Mouse (Mus musculus) lung, embryonic 15.5 days (tissue): ENCODE results near the gene P2ry4. TPM values are rescaled to one million over a fixed set of nuclear protein-coding genes. Genes with fewer than 3 reads are reported as not detected.
A peak's percentile ranks its signal among the peaks of the same experiment; 100 is the strongest.

Source experiments
- ATAC-seq: fragments of 200-750 bp; cut with Nextera tagmentation; 2 replicates; pipeline ENCODE4 v1.8.0; 2017; ENCODE audit warnings: moderate number of reproducible peaks, borderline replicate concordance; ENCODE audit not compliant: low FRiP score, low TSS enrichment; ENCODE audit errors: extremely low read depth
- H3K27ac ChIP-seq: fragments of 300-500 bp; sonication (generic); 2 replicates; pipeline ENCODE4 v1.5.1; 2015; ENCODE audit warnings: moderate library complexity, mild to moderate bottlenecking, inconsistent platforms
- H3K27me3 ChIP-seq: fragments of 300-500 bp; sonication (generic); 2 replicates; pipeline ENCODE4 v1.6.1; 2015; ENCODE audit warnings: inconsistent platforms
- H3K36me3 ChIP-seq: fragments of 300-500 bp; sonication (generic); 2 replicates; pipeline ENCODE4 v1.6.1; 2015; ENCODE audit warnings: inconsistent platforms
- H3K4me1 ChIP-seq: fragments of 300-500 bp; sonication (generic); 2 replicates; pipeline ENCODE4 v1.6.1; 2015; ENCODE audit warnings: inconsistent platforms
- H3K4me2 ChIP-seq: fragments of 300-500 bp; sonication (generic); 2 replicates; pipeline ENCODE4 v1.6.1; 2015; ENCODE audit warnings: inconsistent platforms, mild to moderate bottlenecking, moderate library complexity
- H3K4me3 ChIP-seq: fragments of 300-500 bp; sonication (generic); 2 replicates; pipeline ENCODE4 v1.5.1; 2015; ENCODE audit warnings: mild to moderate bottlenecking, inconsistent platforms
- H3K9ac ChIP-seq: fragments of 300-500 bp; sonication (generic); 2 replicates; pipeline ENCODE4 v1.6.1; 2015; ENCODE audit warnings: inconsistent platforms
- H3K9me3 ChIP-seq: fragments of 300-500 bp; sonication (generic); 2 replicates; pipeline ENCODE4 v1.6.1; 2016; ENCODE audit warnings: inconsistent platforms
- WGBS: fragments of 180-500 bp; shearing (Covaris S2); methylation state at CpG from one replicate; pipeline ENCODE4 v1.1.7; 2015; 5-methylcytosine and 5-hydroxymethylcytosine counted together
- polyA plus RNA-seq: library from polyadenylated mRNA; unstranded; fragments of >200 nt; fragmentation: Nextera tagmentation; extraction: Ambion mirVana; gene quantifications from 2 replicates; pipeline ENCODE4 v1.2.1, GENCODE M21; 2015

P2ry4 gene
- not detected in 2 replicates for polyA plus RNA-seq

DNA sequence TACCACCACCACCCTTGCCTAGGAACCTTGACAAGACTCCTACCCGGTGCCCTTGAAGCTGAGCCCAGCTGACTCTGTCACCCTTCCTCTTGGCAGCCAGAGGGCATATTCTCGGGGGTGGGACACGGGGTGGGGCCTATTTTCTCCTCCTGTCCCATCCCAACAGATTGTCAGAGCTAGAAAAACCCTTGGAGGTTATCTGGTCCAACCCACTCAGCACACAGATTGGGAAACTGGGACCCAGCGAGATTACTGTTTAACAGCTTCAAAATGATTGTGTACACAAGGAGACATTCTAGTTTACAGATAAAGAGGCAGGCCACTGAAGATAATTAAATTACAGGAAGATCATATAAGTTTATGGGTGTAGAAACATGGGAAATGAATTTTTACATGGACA lies at the start of gene P2ry4:
Gene P2ry4, minus strand, starts transcription at position 79 of the 400 bp plus-strand sequence.
- Histone ChIP-seq H3K27me3 (peaks cover 8% of the 10 kb centered on the region), H3K27ac (no peak within 1 kb of the TSS), H3K4me2 (no peak within 1 kb of the TSS), H3K4me1 (no peaks in the 10 kb centered on the region), H3K9ac (no peak within 1 kb of the TSS), H3K9me3 (no peaks in the 10 kb centered on the region), H3K36me3 (no peaks in the 10 kb centered on the region), H3K4me3 (no peak within 1 kb of the TSS)
- ATAC-seq, result no peak
- 47% methylated on average over 4 of the region's 4 CpGs for WGBS

DNA sequence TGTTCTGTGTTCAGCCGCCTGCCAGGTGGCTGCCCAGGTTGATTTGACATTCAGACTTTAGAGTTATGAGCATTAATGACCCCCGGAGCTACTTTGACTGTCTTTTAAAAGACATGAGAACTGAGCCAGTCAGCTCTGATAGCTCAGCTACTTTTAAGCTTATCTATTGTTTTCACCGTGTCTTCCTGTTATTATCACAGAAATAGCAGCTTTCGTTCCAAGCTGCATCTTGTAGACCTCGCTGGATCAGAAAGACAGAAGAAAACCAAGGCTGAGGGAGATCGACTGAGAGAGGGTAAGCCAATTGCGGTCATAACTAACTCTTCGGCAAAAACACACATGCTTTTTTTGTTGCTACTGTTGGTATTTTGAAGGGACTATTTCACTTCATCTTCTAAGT lies 43.8 kb upstream of the P2ry4 start:
- Histone ChIP-seq H3K9me3 (no peaks in the 10 kb centered on the region), H3K36me3 (peaks cover 2% of the 10 kb centered on the region; the same call in 1 of the 2 replicates), H3K27me3 (no peaks in the 10 kb centered on the region; the same call in 1 of the 2 replicates), H3K4me3 (no peak overlapping the region), H3K4me2 (no peak overlapping the region), H3K9ac (no peak overlapping the region), H3K4me1 (no peaks in the 10 kb centered on the region), H3K27ac (no peak overlapping the region)
- no peak for ATAC-seq
- 86% methylated on average over 8 of the region's 8 CpGs for WGBS

- 79% methylated on average over 2 of the region's 2 CpGs for WGBS
- Histone ChIP-seq H3K4me3 (no peak overlapping the region), H3K9ac (no peak overlapping the region), H3K9me3 (no peaks in the 10 kb centered on the region), H3K4me2 (no peak overlapping the region), H3K27ac (no peak overlapping the region), H3K4me1 (no peaks in the 10 kb centered on the region), H3K27me3 (no peaks in the 10 kb centered on the region), H3K36me3 (no peaks in the 10 kb centered on the region)
- ATAC-seq, result no peak
Observed at GRCm38 (mm10) chrX:100629076-100629475, 34.4 kb upstream of the P2ry4 start.

- H3K27ac ChIP-seq, result peak within 1 kb of the TSS; percentile 79
- no peaks in the 10 kb centered on the region for H3K9me3 ChIP-seq
- 19% methylated on average over 62 of the region's 62 CpGs for WGBS
- H3K9ac ChIP-seq, result peak within 1 kb of the TSS; percentile 62
- no peaks in the 10 kb centered on the region for H3K36me3 ChIP-seq
- H3K4me2 ChIP-seq, result peak within 1 kb of the TSS; percentile 63
- peak within 1 kb of the TSS; percentile 63 for H3K4me3 ChIP-seq
- H3K4me1 ChIP-seq, result no peaks in the 10 kb centered on the region
- peak; percentile 100 for ATAC-seq
- H3K27me3 ChIP-seq, result no peaks in the 10 kb centered on the region
Observed at GRCm38 (mm10) chrX:100625802-100626793, 31.4 kb upstream of the P2ry4 start, which contains the start of gene Pdzd11. TSS of gene Pdzd11 (minus strand) at chrX:100626568.

DNA sequence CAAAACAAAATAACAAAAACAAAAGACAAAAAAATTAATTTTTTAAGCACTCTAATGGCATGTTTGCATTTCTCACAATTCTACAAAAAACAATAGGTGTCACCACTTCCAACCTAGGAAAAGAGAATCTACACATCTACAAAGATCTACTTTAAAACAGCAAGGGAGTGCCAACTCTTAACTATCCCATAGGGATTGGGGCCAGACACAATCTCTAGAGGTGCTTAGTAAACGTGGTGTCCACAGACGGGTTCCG lies 30.8 kb upstream of the P2ry4 start, which contains the start of gene Kif4:
Gene Kif4, plus strand, starts transcription at position 192 of the 256 bp plus-strand sequence.
- H3K9me3 ChIP-seq, result no peaks in the 10 kb centered on the region
- H3K4me3 ChIP-seq, result peak within 1 kb of the TSS; percentile 63
- H3K4me2 ChIP-seq, result peak within 1 kb of the TSS; percentile 63
- no peak for ATAC-seq
- no peaks in the 10 kb centered on the region for H3K36me3 ChIP-seq
- peak within 1 kb of the TSS; percentile 62 for H3K9ac ChIP-seq
- no peaks in the 10 kb centered on the region for H3K4me1 ChIP-seq
- WGBS, result 31% methylated on average over 3 of the region's 3 CpGs
- H3K27ac ChIP-seq, result peak within 1 kb of the TSS; percentile 79
- H3K27me3 ChIP-seq, result no peaks in the 10 kb centered on the region

GRCm38 (mm10) chrX:100625146-100625545 lies 30.5 kb upstream of the P2ry4 start:
- Histone ChIP-seq H3K4me2 (peak overlapping the region; percentile 53), H3K36me3 (no peaks in the 10 kb centered on the region), H3K9me3 (no peaks in the 10 kb centered on the region), H3K9ac (no peak overlapping the region; the same call in 1 of the 2 replicates), H3K4me3 (peak overlapping the region; percentile 63), H3K4me1 (no peaks in the 10 kb centered on the region), H3K27me3 (no peaks in the 10 kb centered on the region), H3K27ac (no peak overlapping the region)
- no peak for ATAC-seq
- WGBS, result 31% methylated on average over 7 of the region's 7 CpGs

DNA sequence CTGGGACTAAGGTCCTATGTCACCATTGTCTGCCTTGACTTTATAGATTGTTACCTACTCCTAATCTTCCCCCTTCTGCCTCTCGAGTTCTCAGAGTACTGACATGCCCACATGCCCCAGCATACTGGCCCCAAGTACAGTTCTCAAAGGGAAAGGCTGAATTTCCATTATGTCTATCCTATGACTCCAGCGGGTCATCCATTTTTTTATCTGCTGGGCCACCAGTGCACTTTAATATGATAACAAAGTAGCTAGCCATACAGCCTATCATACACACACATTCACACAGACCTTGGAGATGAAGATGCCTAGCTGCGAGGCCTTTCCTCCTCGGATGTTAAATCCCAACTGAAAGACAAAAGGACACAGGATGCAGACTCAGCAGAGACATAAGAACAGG lies 29.6 kb upstream of the P2ry4 start:
- Histone ChIP-seq H3K27me3 (no peaks in the 10 kb centered on the region), H3K4me3 (no peak overlapping the region), H3K9ac (no peak overlapping the region), H3K4me1 (no peaks in the 10 kb centered on the region), H3K36me3 (no peaks in the 10 kb centered on the region), H3K27ac (no peak overlapping the region), H3K4me2 (no peak overlapping the region), H3K9me3 (no peaks in the 10 kb centered on the region)
- 91% methylated on average over 4 of the region's 4 CpGs for WGBS
- ATAC-seq, result no peak

- 74% methylated on average over 2 of the region's 2 CpGs for WGBS
- H3K4me2 ChIP-seq, result no peak overlapping the region
- H3K4me3 ChIP-seq, result no peak overlapping the region
- no peak overlapping the region for H3K9ac ChIP-seq
- H3K4me1 ChIP-seq, result no peaks in the 10 kb centered on the region
- H3K9me3 ChIP-seq, result no peaks in the 10 kb centered on the region
- ATAC-seq, result no peak
- no peaks in the 10 kb centered on the region for H3K36me3 ChIP-seq
- peaks cover 5% of the 10 kb centered on the region; the same call in 1 of the 2 replicates for H3K27me3 ChIP-seq
- no peak overlapping the region for H3K27ac ChIP-seq
Observed at GRCm38 (mm10) chrX:100621366-100621765, 26.7 kb upstream of the P2ry4 start.

- ATAC-seq, result no peak
- 52% methylated on average over 3 of the region's 3 CpGs for WGBS
- Histone ChIP-seq H3K36me3 (no peaks in the 10 kb centered on the region), H3K9me3 (no peaks in the 10 kb centered on the region), H3K9ac (no peak overlapping the region), H3K4me1 (no peaks in the 10 kb centered on the region), H3K27ac (no peak overlapping the region), H3K4me2 (no peak overlapping the region), H3K27me3 (peaks cover 5% of the 10 kb centered on the region; the same call in 1 of the 2 replicates), H3K4me3 (no peak overlapping the region)
Observed at GRCm38 (mm10) chrX:100618488-100618887, 23.8 kb upstream of the P2ry4 start.

GRCm38 (mm10) chrX:100605314-100605713 lies 10.6 kb upstream of the P2ry4 start, which contains the start of gene Arr3:
TSS of gene Arr3 (plus strand) at chrX:100605497.
- no peak within 1 kb of the TSS for H3K27ac ChIP-seq
- no peaks in the 10 kb centered on the region for H3K36me3 ChIP-seq
- ATAC-seq, result no peak
- H3K4me3 ChIP-seq, result no peak within 1 kb of the TSS
- WGBS, result 75% methylated on average over 1 of the region's 1 CpGs
- H3K4me2 ChIP-seq, result no peak within 1 kb of the TSS
- no peaks in the 10 kb centered on the region for H3K9me3 ChIP-seq
- no peak within 1 kb of the TSS for H3K9ac ChIP-seq
- no peaks in the 10 kb centered on the region for H3K4me1 ChIP-seq
- H3K27me3 ChIP-seq, result no peaks in the 10 kb centered on the region; the same call in 1 of the 2 replicates

GRCm38 (mm10) chrX:100599755-100600154 lies 5.1 kb upstream of the P2ry4 start:
- Histone ChIP-seq H3K4me1 (no peaks in the 10 kb centered on the region), H3K9me3 (no peaks in the 10 kb centered on the region), H3K4me2 (no peak overlapping the region), H3K4me3 (no peak overlapping the region), H3K27ac (no peak overlapping the region), H3K27me3 (peaks cover 9% of the 10 kb centered on the region; the same call in 1 of the 2 replicates), H3K9ac (no peak overlapping the region), H3K36me3 (no peaks in the 10 kb centered on the region)
- WGBS, result 67% methylated on average over 4 of the region's 4 CpGs
- no peak for ATAC-seq

DNA sequence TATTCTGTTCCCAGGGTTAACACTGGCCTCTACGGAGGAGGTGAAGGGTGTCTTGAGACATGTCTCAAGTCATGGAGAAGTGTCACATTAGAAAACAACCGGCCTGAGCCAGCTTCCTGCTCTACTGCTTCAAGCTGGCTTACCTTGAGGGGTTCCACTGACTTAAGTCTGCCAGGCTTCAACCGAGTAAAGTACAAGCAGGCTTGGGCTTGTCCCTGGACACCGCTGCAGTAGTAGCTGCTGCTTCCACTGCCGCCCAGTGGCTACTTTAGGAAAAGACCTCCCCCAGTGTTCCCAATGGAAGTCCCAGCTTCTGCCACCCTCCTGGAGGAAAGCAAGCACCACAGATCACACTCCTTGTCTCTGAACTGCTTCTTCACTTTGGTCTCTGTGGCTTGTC lies 2.8 kb upstream of the P2ry4 start:
- no peak for ATAC-seq
- 24% methylated on average over 5 of the region's 5 CpGs for WGBS

More for the DNA sequence above, 2.8 kb upstream of the P2ry4 start:
- Histone ChIP-seq H3K27me3 (peaks cover 9% of the 10 kb centered on the region), H3K36me3 (no peaks in the 10 kb centered on the region), H3K27ac (no peak overlapping the region), H3K4me1 (no peaks in the 10 kb centered on the region), H3K9ac (no peak overlapping the region), H3K9me3 (no peaks in the 10 kb centered on the region), H3K4me2 (no peak overlapping the region), H3K4me3 (no peak overlapping the region)
